Mouse (Mus musculus): Measurements from ENCODE around the gene Ddhd1.

Ddhd1 gene

DNA sequence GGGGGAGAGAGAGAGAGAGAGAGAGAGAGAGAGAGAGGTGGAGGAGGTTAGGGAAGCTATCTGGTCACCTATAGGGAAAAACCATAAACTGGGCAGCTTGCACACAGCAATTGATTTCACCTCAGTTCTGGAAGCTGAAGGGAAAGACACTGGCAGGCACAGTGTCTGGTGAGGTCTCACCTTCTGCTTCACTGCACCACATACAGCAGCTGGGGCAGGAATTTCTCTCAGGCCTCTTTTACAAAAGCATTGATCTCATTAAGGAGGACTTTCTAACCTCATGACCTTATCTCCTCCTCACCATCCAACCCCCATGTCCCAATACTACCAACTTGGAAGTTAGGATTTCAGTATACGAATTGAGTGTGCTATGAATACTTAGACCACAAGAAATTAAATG, 13.2 kb downstream of the Ddhd1 start:
- no peak for DNase-seq (ENCODE audit: low read depth, low spot score)

DNA sequence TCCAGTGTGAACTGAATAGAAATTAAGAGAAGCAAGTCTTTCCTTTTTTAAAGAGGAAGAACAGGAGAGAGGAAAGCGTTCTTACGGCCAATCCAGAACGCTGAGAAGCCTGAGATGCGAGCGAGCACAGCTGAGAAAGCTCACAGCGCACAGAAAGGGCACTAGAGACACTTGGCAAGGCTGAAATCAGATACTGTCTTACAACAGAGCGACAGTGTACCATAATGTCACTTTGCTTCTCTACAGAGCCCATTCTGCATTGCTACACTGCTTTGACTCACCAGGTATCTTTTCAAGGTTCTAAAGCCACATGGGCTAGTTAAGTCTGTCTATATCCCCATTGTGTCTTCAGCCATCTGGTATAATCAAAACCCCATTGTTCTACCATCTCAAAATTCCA, 13.7 kb downstream of the Ddhd1 start:
- DNase-seq (ENCODE audit: low read depth, low spot score), result no peak

DNA sequence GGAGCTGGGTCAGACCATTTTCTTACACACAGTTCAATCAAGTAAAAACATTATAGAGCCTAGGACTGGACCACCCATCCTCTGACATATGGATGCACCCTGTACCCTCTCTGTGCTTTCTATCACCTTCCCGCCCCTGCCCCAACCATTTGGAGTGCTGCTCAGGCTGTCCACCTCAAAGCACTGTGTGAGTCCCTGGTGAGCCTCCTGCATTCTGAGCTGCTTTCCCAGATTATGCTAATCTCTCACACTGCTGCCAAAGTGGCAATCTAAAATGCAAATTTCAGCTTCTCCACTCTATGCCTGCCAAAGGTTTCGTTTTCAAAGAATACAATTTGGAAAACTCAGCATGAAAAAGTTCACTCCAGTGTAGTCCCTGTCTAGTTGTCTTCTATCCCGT, 14.5 kb downstream of the Ddhd1 start:
- DNase-seq (ENCODE audit: low read depth, low spot score), result no peak

DNA sequence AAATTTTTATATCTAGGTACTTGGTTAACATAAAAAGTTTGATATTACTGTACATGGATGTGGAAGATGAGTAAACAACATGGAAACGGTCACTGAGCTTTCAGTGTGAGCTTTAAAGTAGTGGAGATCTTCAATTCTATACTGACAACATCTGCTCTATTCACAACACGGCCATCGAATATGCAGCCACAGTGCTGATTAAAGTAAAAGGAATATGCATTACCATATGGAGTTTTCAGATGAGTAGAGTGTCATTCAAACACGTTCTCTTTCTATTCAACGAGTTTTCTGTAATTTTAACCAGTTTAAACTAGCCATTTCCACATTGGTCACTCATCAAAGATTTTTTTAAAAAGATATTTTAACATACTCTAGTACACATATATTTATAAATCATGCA, 15.1 kb downstream of the Ddhd1 start:
- DNase-seq (ENCODE audit: low read depth, low spot score), result no peak

DNA sequence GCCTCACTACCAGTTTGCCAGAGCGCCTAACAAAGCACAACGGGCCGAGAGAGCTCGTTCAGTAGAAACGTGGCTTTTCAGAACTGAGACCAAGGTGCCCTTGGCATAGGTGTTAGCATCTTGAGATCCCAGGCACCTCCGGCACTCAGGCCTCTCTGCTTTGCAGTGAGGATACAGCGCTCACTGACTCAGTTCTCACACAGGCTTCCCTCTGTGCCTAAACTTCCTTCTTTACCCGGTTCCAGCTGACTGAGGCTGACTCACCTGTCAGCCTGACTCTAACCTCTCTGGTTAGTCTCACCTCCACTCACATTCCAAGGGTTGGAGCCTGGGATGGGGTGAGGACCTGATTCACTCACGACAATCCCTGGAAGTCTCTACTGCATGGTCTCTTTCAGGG, 15.7 kb downstream of the Ddhd1 start:
- DNase-seq (ENCODE audit: low read depth, low spot score), result peak; percentile 24

DNA sequence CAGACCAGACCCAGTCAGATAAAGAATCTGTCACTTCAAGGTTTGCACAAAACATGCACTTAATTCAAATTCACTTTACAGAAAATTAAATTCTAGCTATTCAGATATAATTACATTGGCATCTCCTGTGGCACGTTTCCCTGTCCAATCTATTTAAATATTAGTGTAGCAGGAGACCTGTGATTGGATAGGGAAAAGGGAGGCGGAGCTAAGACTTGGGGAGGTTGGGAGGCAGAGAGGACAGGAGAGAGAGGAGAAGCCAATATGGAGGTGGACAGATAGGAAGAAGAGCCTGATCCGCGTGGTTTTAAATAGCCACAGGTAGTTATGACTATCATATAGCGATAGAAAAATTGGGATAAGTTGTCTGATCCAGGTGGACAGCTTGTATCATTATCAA, 19.2 kb downstream of the Ddhd1 start:
- no peak for DNase-seq (ENCODE audit: low read depth, low spot score)

DNA sequence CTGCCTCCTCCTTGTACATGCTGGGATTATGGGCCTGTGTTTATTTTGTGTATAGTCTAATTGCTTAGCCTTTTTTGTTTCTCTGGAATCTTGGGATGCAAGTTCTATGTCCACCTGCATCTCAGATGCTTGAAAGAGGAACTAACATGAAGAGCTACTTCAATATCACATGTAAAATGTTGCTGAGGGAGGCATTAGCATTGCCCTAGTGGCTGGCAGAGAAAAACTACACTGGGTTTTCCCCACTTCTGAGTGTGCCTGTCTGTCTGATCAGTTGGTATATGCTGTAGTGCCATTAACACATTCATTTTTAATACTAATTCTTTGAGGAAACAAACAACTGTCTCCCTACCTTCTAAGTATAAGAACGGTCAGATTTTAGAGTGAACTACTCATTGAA, 22.4 kb downstream of the Ddhd1 start:
- DNase-seq (ENCODE audit: low read depth, low spot score), result no peak

DNA sequence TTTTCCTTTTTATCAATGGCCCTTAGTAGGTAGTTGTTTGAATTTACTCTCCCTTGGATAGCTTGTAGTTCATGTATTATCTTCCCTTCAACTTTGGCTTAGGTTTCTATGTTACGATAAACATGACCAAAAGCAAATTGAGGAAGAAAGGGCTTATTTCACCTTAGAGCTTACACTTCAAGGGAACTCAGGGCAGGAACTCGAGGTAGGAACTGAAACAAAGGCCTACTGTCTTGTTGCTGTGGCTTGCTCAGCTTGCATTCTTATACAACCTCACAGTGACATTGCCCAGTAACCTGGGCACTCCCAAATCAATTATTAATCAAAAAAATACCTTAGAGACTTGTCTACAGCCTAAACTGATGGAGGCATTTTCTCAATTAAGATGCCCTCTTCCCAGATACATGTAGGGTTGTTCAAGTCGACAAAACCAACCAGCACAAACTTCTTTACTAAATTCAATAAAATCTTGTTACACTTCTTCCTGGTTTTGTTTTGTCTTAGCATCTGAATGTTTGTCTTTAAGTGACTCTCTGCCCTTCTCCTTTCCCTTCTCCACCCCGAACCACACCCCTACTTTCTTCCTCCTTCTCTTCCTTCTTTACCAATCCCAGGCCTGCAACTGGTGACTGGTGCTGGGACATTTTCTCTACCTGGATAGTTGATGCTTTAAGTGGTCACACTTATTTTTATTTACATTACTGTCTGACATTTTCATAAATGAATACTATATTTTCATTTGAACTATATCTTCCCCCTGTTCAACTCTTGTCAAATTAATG, 25.0 kb downstream of the Ddhd1 start:
- DNase-seq (ENCODE audit: low read depth, low spot score), result no peak

DNA sequence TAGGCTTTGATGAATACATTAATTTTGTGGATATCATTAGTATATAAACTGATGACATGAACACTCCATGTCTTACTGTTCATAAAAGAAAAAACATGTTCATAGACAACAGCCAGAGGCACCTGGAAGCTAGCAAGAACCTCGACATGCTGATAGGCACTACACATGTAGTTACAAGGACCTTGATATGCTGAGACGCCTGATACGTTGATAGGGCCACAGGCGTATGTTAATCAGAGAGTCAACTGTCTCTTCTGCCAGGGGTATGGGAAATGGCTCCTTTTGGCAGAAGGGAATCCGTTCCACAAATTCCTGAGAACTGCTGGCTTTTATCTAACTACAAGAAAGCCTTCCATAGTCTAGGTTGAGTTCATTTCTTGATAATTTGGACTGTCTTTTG, 27.4 kb downstream of the Ddhd1 start:
- no peak for DNase-seq (ENCODE audit: low read depth, low spot score)

DNA sequence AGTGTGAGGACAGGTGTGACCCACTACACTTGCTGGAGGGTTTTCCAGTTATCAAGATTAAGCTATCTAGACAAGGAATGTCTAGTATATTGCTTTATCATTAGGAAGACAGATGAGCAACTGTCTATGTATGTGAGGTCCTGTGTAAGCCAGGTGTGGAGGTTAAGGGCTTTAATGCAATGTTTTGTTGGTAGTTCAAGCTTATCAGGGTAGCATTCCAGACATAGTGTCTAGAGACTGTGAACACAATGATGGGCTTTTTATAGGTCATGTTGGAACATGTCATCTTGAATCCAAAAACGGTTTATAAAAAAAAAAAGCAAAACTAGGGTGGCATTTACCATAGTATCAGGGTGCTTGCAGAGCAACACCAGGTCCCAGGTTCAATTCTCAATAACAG, 28.0 kb downstream of the Ddhd1 start:
- DNase-seq (ENCODE audit: low read depth, low spot score), result no peak

DNA sequence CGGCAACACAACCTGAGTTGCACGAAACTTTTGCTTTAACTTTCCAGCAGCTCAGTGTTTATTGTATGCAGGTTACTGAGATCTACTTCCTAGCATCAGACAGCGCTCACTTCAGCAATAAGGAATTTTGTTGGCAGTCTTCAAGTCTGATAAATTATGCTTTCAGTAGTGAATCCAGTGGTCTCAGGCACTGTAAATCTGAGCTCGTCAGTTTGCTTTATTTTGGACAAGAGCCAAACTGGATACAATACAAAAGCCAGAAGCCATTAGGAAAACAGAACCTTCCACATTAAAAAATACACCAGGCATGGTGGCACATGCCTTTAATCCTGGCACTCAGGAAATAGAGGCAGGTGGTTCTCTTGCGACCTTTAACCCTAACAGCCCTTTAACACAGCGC, 39.6 kb downstream of the Ddhd1 start:
- DNase-seq (ENCODE audit: low read depth, low spot score), result no peak

DNA sequence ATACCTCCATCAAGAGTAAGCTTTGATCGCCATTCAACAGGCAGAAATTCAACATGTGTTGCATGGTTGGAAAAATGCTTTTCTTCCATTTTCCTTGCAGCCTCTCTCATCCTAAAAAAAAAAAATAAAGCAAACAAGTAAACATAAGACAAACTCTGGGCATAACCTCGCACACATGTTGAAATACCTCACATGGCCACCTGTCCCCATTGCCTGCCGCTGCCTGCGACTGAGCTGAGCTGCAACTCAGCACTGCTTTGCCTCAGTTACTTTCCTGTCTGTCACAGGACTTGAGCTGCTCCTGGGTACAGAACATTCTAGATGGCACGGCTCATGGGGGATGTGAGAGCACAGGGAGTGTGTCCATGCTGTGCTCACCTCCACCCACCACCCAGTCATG, 41.4 kb downstream of the Ddhd1 start:
- DNase-seq (ENCODE audit: low read depth, low spot score), result no peak

DNA sequence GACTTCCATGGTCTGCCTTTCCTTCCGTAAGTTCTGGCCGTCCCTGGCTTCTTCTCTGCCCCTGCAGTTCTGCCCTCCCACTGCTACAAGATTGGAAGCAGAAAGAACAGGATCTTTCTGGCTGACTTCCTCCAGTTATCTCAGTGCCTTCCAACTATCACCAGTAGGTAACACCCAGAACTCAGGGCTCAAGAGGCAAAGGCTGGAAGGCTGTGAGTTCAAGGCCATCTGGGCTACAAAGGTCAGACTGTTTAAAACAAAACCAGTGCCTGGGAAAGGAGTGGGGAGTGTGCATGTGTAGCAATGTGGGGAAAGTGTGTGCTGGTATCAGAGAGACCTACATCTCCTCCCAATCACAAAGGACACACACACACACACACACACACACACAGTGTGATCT, 42.2 kb downstream of the Ddhd1 start:
- peak; percentile 14 for DNase-seq (ENCODE audit: low read depth, low spot score)

DNA sequence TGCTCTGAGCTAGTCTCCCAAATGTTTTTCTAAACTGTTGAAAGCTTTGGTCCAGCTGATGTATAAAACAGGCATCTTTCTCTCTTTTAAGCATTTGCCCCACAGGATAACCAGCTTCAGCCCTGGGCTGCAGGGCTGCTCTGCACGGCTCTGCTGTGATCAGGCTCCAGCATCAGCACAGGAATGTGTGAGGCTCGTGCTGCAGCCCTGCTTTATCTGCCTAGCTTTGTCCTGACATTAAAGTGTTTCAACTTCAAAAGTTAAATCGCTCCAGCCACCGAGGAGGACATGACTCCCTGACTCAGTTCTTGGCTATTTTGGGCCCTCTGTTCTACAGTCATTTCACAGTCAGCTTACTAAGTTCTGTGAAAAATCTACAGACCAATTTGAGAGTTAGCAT, 43.1 kb downstream of the Ddhd1 start:
- DNase-seq (ENCODE audit: low read depth, low spot score), result no peak

DNA sequence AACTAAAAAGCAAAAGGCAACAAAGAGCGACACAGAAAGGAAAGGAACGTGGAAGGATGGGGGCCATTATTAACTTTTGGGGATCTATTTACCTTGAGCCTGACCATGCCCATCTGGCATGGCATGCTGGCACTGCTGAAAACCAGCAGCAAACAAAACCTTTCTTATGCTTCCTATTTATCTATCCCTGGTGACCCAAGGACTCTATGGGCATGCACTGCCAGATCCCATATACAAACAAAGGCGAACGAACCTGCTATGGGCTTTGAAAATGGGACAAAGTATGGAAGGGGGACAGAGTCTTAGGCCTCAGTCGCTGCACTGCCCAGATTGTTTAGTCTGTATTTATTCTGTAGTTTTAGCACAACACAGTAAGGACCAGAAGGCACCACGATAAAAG, 43.5 kb downstream of the Ddhd1 start:
- no peak for DNase-seq (ENCODE audit: low read depth, low spot score)

DNA sequence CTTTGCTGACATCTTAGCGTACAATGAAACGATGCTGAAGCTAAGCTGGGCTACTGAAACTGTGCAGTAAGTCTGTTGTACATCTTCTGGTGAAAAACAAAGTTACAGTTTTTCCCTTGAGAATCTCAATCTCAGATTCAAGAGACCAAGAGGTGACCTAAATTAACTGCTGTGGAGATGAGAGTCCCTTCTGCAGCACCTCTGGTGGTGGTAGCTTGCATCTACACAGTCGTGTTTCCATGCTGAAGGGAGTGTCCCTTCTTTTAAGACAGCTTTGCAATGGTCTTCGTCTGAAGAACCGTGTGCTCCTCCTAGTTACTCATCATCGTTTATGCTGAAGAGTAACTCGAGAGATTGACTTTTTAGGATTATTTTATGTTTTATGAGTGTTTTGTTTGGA, 46.3 kb downstream of the Ddhd1 start:
- peak; percentile 39 for DNase-seq (ENCODE audit: low read depth, low spot score)

DNA sequence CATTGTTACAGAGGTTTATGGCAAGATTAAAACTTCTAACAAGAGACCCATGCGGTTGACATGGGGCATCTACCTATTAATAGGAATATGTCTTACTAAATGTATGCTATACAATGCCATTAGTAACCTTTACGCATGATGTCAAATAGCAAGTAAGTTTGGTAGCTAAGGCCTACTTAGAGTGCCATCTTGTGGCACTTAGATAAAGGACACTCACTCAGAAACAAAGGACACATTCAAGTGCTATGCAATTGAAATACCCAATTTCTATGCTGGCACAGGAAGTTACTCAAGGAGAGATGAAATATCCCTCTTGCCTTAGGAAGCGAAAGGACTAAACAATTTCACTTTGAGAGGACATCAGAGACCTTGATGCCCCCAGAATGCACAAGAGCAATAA, 55.9 kb downstream of the Ddhd1 start:
- peak; percentile 46 for DNase-seq (ENCODE audit: low read depth, low spot score)

DNA sequence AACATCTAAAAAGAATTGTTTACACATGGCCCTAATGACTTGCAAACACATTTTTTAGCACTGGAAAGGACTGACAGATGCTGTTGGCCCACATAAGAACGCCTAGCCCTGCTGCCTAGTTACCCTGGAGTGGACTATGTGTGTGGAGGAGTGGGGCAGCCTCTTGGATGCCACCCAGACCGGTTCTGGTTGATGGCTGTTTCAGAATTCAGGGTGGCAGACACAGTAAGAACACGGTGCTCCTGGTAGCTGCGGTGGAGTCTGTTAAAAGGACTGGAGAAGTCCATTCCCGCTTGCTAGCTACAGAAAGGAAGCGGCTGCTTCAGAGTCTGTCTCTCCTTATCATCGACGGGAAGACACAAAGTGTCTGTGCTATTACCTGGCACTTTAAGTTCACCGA, 57.4 kb downstream of the Ddhd1 start:
- no peak for DNase-seq (ENCODE audit: low read depth, low spot score)

DNA sequence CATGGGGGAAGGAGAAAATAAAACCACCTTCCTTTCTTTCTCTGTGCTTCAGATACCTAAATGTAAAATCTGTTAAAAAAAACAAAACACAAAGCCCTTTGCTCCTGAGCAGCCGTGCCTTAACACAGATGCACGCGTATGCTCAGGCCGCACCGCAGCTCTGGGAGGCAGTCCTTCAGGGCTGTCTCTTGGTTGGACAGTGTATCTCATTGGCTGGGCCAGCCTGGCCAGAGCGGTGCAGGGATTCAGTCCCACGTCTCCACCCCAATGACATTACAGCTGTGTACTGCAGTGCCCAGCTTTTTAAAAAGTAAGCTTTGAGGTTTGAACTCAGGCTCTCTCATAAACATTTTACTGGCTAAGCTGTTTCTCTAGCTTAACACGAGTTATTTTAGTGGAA, 60.1 kb downstream of the Ddhd1 start:
- DNase-seq (ENCODE audit: low read depth, low spot score), result no peak

DNA sequence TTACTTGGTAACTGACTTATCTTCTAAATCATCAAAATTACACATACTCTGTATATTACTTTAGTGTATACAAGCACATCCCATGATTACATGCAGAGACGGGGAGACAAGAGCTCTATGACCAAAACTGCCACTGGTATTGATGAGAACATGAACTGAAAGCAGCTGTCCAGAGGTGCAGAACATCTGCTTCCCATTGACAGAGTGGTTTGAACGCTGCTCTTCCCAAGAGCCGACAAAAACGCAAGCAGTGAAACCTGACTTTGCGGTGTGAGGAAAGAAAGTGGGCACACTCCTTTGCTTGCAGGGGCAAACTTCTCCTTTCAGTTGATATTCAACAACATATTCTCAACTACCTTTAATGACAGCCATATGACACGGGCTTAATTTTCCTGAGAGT, 64.7 kb downstream of the Ddhd1 start:
- DNase-seq (ENCODE audit: low read depth, low spot score), result no peak

DNA sequence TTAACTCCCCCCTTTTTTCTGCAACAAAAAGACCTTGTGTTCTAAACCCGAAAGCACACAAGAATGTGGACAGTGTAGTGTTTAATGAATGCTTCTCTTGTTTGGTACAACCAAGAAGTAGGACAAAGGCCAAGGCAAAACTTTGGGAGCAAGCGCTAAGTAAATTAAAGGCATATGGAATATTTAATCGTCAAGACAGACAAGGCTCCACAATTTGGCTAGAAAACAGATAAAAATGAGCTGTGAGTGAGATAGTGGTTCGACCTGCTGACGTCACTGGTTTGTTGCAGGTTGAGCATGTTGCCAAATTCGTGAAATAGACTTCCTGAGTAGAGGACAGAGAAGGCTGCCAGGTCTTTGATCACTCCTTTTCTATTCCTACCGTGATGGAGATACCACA, 69.5 kb downstream of the Ddhd1 start:
- DNase-seq (ENCODE audit: low read depth, low spot score), result no peak

DNA sequence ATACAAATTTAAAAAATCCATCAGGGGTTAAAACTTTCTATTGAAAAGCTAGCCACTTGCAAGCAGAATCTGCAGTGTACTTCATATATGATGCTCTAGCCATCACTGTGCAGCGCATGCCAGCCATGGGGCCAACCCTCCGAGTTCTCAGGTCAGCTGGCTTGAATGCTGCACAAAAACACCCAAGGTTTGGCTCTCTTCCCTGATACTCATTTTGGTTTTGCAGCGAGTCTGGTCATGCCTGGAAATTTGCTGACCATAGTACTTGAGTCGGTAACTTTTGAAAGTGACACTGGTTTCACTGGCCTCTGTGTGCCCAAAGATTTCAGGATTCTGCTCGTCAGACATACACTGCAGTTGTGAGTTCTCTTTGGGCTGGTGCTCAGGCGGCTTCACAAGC, 70.4 kb downstream of the Ddhd1 start:
- DNase-seq (ENCODE audit: low read depth, low spot score), result no peak

DNA sequence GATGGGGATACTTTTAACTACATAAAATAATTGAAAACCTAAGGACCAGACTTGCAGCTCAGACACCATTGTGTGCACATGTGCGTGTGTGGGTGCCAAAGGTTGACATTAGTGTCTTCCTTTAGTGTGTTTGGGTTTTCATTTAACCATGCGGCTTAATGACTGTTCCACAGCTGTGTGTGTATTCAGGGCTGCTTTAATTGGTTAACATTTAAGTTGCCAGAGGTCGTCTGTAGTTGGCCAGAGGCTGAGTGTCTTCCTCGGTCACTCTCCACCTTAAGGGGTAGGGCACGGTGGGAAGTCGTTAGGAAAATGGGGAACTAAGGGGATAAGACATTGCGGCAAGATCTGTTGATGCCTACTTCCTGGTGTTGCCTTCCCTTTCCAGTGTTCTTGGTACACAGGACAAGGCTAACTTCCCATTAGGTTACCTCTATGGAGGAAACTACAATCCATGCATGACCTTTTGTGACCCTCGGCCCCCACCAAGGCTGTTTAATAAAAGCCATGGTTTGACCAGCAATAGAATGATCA, 74.4 kb downstream of the Ddhd1 start:
- no peak for DNase-seq (ENCODE audit: low read depth, low spot score)

Measured in ZHBTc4 (cell line).